Mouse (Mus musculus): ENCODE data around the gene Mvb12b.

Gene Mvb12b

GRCm38 (mm10) chr2:33817080-33817479, 70.7 kb downstream of the Mvb12b start:
- DNase-seq (ENCODE audit: low read depth, low spot score) = no peak

GRCm38 (mm10) chr2:33814581-33814980, 73.2 kb downstream of the Mvb12b start:
- DNase-seq (ENCODE audit: low read depth, low spot score) = no peak

- DNase-seq (ENCODE audit: low read depth, low spot score) = no peak
Measured at GRCm38 (mm10) chr2:33813501-33814240, 74.1 kb downstream of the Mvb12b start.

- no peak for DNase-seq (ENCODE audit: low read depth, low spot score)
Measured at GRCm38 (mm10) chr2:33812980-33813379, 74.8 kb downstream of the Mvb12b start.

GRCm38 (mm10) chr2:33811349-33811890, 76.3 kb downstream of the Mvb12b start:
- no peak for DNase-seq (ENCODE audit: low read depth, low spot score)

- no peak for DNase-seq (ENCODE audit: low read depth, low spot score)
Measured at GRCm38 (mm10) chr2:33809081-33809480, 78.7 kb downstream of the Mvb12b start.

GRCm38 (mm10) chr2:33808032-33808431, 79.7 kb downstream of the Mvb12b start:
- DNase-seq (ENCODE audit: low read depth, low spot score) = no peak

- DNase-seq (ENCODE audit: low read depth, low spot score) = peak; percentile 51
Measured at GRCm38 (mm10) chr2:33805640-33806039, 82.1 kb downstream of the Mvb12b start.

- no peak for DNase-seq (ENCODE audit: low read depth, low spot score)
Measured at GRCm38 (mm10) chr2:33803717-33804214, 84.0 kb downstream of the Mvb12b start.

- DNase-seq (ENCODE audit: low read depth, low spot score) = no peak
Measured at GRCm38 (mm10) chr2:33803083-33803615, 84.6 kb downstream of the Mvb12b start.

- peak; percentile 68 for DNase-seq (ENCODE audit: low read depth, low spot score)
Measured at GRCm38 (mm10) chr2:33801760-33802159, 86.0 kb downstream of the Mvb12b start.

- DNase-seq (ENCODE audit: low read depth, low spot score) = no peak
Measured at GRCm38 (mm10) chr2:33801336-33801735, 86.4 kb downstream of the Mvb12b start.

GRCm38 (mm10) chr2:33800221-33800620, 87.5 kb downstream of the Mvb12b start:
- DNase-seq (ENCODE audit: low read depth, low spot score) = peak; percentile 58

- DNase-seq (ENCODE audit: low read depth, low spot score) = no peak
Measured at GRCm38 (mm10) chr2:33795716-33796472, 91.9 kb downstream of the Mvb12b start.

- DNase-seq (ENCODE audit: low read depth, low spot score) = peak; percentile 83
Measured at GRCm38 (mm10) chr2:33795001-33795580, 92.7 kb downstream of the Mvb12b start.

GRCm38 (mm10) chr2:33794483-33794882, 93.3 kb downstream of the Mvb12b start:
- DNase-seq (ENCODE audit: low read depth, low spot score) = peak; percentile 94

- no peak for DNase-seq (ENCODE audit: low read depth, low spot score)
Measured at GRCm38 (mm10) chr2:33790301-33790700, 97.4 kb downstream of the Mvb12b start.

- DNase-seq (ENCODE audit: low read depth, low spot score) = no peak
Measured at GRCm38 (mm10) chr2:33789732-33790131, 98.0 kb downstream of the Mvb12b start.

- no peak for DNase-seq (ENCODE audit: low read depth, low spot score)
Measured at GRCm38 (mm10) chr2:33789279-33789678, 98.5 kb downstream of the Mvb12b start.

- DNase-seq (ENCODE audit: low read depth, low spot score) = no peak
Measured at GRCm38 (mm10) chr2:33788851-33789250, 98.9 kb downstream of the Mvb12b start.

GRCm38 (mm10) chr2:33788131-33788530, 99.6 kb downstream of the Mvb12b start:
- DNase-seq (ENCODE audit: low read depth, low spot score) = no peak

GRCm38 (mm10) chr2:33786064-33786463, 101.7 kb downstream of the Mvb12b start:
- DNase-seq (ENCODE audit: low read depth, low spot score) = no peak
